Mouse (Mus musculus) thymus, adult 2 months (tissue): ENCODE results near the gene Maml3. TPM values are rescaled to one million over a fixed set of nuclear protein-coding genes. Genes with fewer than 3 reads are reported as not detected.

ENCODE experiments used
- DNase-seq: peaks from one replicate; pipeline ENCODE4 v3.0.0; 2021
- H3K27ac ChIP-seq: fragments of 200-500 bp; 2 replicates; pipeline ENCODE4 v1.5.1; 2012; ENCODE audit warnings: low read length, control low read depth; ENCODE audit not compliant: control insufficient read depth, insufficient read depth
- H3K27me3 ChIP-seq: fragments of 200-500 bp; 2 replicates; pipeline ENCODE4 v1.6.1; 2012; ENCODE audit warnings: mild to moderate bottlenecking, low read length, moderate library complexity, mixed read lengths; ENCODE audit not compliant: control insufficient read depth, insufficient read depth
- H3K36me3 ChIP-seq: fragments of 200-500 bp; 2 replicates; pipeline ENCODE4 v1.6.1; 2012; ENCODE audit warnings: mild to moderate bottlenecking, low read length, moderate library complexity; ENCODE audit not compliant: control insufficient read depth, insufficient read depth
- H3K4me1 ChIP-seq: fragments of 200-500 bp; replicated peaks from 2 replicates; pipeline ENCODE4 v1.6.1; 2012; ENCODE audit warnings: low read length; ENCODE audit not compliant: control insufficient read depth, insufficient read depth
- H3K4me3 ChIP-seq: fragments of 200-500 bp; 2 replicates; pipeline ENCODE4 v1.5.1; 2012; ENCODE audit warnings: mild to moderate bottlenecking, low read length, control low read depth, moderate library complexity; ENCODE audit not compliant: control insufficient read depth, insufficient read depth
- CTCF ChIP-seq: fragments of 200-500 bp; IDR thresholded peaks from 2 replicates; pipeline ENCODE4 v1.5.1; 2012; ENCODE audit warnings: mild to moderate bottlenecking, control low read depth, low read length, moderate library complexity, borderline replicate concordance; ENCODE audit not compliant: control insufficient read depth, poor library complexity, insufficient read depth; ENCODE audit errors: extremely low read depth
- POLR2A ChIP-seq: fragments of 200-500 bp; IDR thresholded peaks from 2 replicates; pipeline ENCODE4 v1.6.1; 2012; ENCODE audit warnings: mild to moderate bottlenecking, low read length, control low read depth, moderate library complexity; ENCODE audit not compliant: control insufficient read depth, poor library complexity, insufficient read depth; ENCODE audit errors: extremely low read depth
- WGBS: fragments of 180-500 bp; shearing (Covaris S2); methylation state at CpG from one replicate; pipeline ENCODE4 v1.1.7; 2018; 5-methylcytosine and 5-hydroxymethylcytosine counted together
- polyA plus RNA-seq: library from polyadenylated mRNA; depleted of rRNA; stranded (reverse); fragments of >200 nt; gene quantifications from 2 replicates; pipeline ENCODE4 v1.2.3, GENCODE M21; 2012

Maml3 gene
- polyA plus RNA-seq, 1 experiment, result 3.5 TPM

DNA sequence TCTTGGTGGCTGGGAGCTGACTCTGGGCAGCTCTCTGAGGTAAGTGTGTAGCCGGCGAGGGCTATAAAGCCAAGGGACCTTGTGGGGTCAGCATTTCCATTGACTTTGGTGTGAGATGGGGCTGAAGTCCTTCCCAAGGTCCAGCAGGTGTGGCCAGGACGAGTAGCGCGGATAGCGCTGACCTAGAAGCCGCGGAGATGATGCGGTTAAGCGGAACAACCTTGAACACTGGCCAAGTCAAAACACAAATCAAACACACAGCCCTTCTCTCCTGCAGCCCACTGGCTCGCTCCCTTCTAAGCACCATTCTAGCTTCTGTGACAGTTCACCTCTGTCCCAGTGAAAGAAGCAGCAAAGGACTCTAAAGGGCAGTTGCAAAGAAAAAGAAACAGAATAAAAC, 225.7 kb downstream of the Maml3 start:
- TF ChIP-seq CTCF, result no peak
- TF ChIP-seq POLR2A, result no peak
- Histone ChIP-seq H3K36me3 (no peaks in the 10 kb centered on the region), H3K27me3 (no peaks in the 10 kb centered on the region), H3K27ac (no peak overlapping the region), H3K4me1 (peaks cover 14% of the 10 kb centered on the region), H3K4me3 (no peak overlapping the region)
- no peak for DNase-seq
- WGBS, result 93% methylated on average over 11 of the region's 11 CpGs

DNA sequence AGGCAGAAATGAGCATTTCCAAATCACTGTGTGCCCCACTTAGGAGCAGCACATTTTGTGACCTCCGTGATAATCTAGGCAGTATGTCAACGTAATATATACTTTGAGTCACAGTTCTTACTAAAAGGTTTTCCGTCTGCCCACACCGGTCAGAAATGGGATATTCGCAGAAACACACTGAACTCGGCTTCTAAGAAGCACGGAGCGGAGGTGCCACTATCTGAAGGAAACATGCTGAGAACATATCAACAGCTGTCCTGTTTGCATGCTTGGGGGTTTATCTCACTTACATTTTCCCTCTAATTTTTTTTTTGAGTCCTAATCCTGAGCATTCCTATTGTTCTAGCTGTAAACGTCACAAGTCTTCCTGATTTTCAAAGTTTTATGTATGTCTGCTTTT, 226.3 kb downstream of the Maml3 start:
- Histone ChIP-seq H3K4me1 (peaks cover 14% of the 10 kb centered on the region), H3K27me3 (no peaks in the 10 kb centered on the region), H3K4me3 (no peak overlapping the region), H3K27ac (no peak overlapping the region), H3K36me3 (no peaks in the 10 kb centered on the region)
- 98% methylated on average over 9 of the region's 9 CpGs for WGBS
- no peak for DNase-seq
- TF ChIP-seq POLR2A, result no peak
- TF ChIP-seq CTCF, result no peak

DNA sequence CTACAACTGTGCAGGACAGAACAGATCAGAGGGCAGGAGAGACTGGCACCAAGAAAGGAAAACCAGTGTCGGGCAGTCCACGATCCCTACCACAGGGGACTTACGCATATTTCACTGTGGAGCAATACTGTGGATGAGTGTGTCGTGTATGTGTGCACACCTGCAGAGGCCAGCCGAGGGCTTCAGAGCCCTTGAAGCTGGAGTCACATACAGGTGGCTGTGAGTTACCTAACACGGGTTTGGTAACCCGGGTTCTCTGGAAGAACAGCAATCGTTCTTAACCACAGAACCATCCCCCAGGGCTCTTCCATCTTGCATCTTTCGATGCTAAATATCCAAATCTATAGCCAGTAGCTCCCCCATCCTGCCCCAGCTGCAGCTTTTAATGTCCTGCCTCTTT, 228.1 kb downstream of the Maml3 start:
- Histone ChIP-seq H3K4me3 (no peak overlapping the region), H3K27me3 (no peaks in the 10 kb centered on the region), H3K36me3 (no peaks in the 10 kb centered on the region), H3K4me1 (peaks cover under 1% of the 10 kb centered on the region; the same call in 1 of the 2 replicates), H3K27ac (no peak overlapping the region)
- WGBS, result 42% methylated on average over 9 of the region's 9 CpGs
- TF ChIP-seq POLR2A (no peak), CTCF (no peak)
- DNase-seq, result no peak

DNA sequence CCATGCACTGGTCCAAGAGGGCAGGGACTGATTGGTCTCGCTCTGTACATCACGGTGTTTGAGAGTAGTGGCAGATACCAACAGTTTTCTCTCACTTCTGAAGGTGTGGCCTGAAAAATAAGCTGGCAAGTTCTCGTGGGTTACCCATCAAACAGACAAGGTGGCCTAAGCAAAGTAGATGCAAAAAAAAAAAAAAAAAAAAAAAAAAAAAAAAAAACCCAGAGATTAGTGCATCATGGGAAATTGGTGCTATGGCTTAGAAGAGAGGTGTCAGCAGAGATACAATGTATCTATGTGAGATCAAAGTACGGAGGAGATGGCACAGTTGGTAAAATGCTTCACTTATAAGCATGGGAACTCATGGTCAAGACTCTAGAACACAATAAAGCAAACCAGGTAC, 229.2 kb downstream of the Maml3 start:
- DNase-seq, result no peak
- Histone ChIP-seq H3K4me3 (no peak overlapping the region), H3K27me3 (no peaks in the 10 kb centered on the region), H3K27ac (no peak overlapping the region), H3K4me1 (no peaks in the 10 kb centered on the region), H3K36me3 (no peaks in the 10 kb centered on the region)
- 77% methylated on average over 4 of the region's 4 CpGs for WGBS
- TF ChIP-seq CTCF (no peak), POLR2A (no peak)

DNA sequence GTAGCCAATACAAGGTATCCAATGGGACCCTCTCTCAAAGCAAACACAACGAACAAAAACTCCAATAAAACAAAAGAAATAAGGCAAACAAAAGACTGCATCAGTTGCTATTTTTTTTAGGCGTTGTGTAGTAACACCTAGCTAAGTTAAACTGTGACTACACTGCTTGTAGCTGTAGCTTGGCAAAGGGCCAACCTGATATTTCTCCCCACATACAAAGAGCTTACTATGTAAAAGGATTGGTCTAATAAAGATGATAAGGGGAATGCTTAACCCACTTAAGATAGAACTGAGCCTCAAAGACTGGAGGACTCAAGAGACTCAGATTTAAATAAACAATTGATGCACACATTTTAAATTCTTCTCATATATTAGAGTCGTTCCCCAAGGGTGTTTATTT, 230.6 kb downstream of the Maml3 start:
- H3K4me1 ChIP-seq, result no peaks in the 10 kb centered on the region
- no peak overlapping the region for H3K4me3 ChIP-seq
- DNase-seq, result no peak
- H3K27me3 ChIP-seq, result no peaks in the 10 kb centered on the region
- H3K27ac ChIP-seq, result no peak overlapping the region
- WGBS, result 93% methylated on average over 3 of the region's 3 CpGs
- H3K36me3 ChIP-seq, result no peaks in the 10 kb centered on the region
- TF ChIP-seq POLR2A (no peak), CTCF (no peak)

DNA sequence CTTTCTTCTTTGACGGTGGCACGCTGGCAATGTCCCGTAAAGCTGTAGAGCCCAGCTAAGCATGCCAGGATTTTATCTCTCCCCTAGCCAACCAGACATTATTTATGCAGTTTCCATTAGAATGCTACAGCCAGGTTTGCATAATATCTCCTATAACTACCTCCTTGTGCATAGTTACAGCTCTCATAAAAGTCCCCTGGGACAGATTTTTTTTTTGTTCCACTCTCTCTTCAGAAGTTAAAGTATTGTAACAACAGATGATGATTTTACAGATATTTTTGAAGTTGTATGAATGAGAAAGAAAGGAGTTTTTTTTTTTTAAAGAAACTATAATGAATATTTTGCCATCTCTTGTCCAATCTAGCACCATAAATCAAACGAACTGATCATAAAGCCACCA, 232.1 kb downstream of the Maml3 start:
- Histone ChIP-seq H3K4me1 (no peaks in the 10 kb centered on the region), H3K27me3 (no peaks in the 10 kb centered on the region), H3K27ac (no peak overlapping the region), H3K4me3 (no peak overlapping the region), H3K36me3 (no peaks in the 10 kb centered on the region)
- no peak for DNase-seq
- 91% methylated on average over 4 of the region's 4 CpGs for WGBS
- no peak for TF ChIP-seq POLR2A
- no peak for TF ChIP-seq CTCF

DNA sequence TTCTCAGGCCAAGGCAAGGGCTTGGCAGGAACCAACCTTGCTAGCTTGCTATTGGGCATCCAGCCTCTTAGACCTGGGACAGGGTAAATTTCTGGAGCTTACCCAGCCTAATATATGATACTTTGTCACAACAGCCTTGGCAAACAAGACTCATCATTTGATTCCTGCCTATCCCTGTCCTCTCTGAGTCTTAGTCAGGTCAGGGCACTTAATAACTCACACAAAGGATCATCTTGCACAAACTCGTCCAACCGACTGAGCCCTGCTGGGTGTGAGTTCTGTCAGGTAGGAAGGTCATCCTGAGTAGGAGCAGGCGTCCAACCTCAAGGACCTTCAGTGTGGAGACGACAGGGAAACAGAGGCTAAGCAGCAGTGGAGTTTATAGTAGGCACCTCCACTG, 233.5 kb downstream of the Maml3 start:
- Histone ChIP-seq H3K27me3 (no peaks in the 10 kb centered on the region), H3K4me3 (no peak overlapping the region), H3K36me3 (no peaks in the 10 kb centered on the region), H3K4me1 (no peaks in the 10 kb centered on the region), H3K27ac (no peak overlapping the region)
- no peak for TF ChIP-seq CTCF
- TF ChIP-seq POLR2A, result no peak
- no peak for DNase-seq
- 97% methylated on average over 4 of the region's 4 CpGs for WGBS
